Mouse (Mus musculus) embryonic fibroblast, embryonic 13.5 days (primary cell): ENCODE data around the gene Hnf1a.

Source experiments
- CTCF ChIP-seq: IDR thresholded peaks from 2 replicates; pipeline ENCODE4 v1.5.1; 2011; ENCODE audit warnings: mild to moderate bottlenecking, control low read depth, low read length, moderate library complexity, borderline replicate concordance; ENCODE audit not compliant: insufficient read depth
- POLR2A ChIP-seq: IDR thresholded peaks from 2 replicates; pipeline ENCODE4 v1.6.1; 2011; ENCODE audit warnings: low read depth, mild to moderate bottlenecking, control low read depth, low read length, moderate library complexity

GRCm38 (mm10) chr5:114931626-114932025, 39.3 kb downstream of the Hnf1a start:
- TF ChIP-seq POLR2A (no peak), CTCF (no peak)
